Mouse (Mus musculus): ENCODE measurements at regions not wholly inside any gene's neighbourhood (a gene's known extent, or its start where the extent isn't known, plus 50 kb on each side); places are given as distances from the start of the nearest gene placed in this dataset.

DNA sequence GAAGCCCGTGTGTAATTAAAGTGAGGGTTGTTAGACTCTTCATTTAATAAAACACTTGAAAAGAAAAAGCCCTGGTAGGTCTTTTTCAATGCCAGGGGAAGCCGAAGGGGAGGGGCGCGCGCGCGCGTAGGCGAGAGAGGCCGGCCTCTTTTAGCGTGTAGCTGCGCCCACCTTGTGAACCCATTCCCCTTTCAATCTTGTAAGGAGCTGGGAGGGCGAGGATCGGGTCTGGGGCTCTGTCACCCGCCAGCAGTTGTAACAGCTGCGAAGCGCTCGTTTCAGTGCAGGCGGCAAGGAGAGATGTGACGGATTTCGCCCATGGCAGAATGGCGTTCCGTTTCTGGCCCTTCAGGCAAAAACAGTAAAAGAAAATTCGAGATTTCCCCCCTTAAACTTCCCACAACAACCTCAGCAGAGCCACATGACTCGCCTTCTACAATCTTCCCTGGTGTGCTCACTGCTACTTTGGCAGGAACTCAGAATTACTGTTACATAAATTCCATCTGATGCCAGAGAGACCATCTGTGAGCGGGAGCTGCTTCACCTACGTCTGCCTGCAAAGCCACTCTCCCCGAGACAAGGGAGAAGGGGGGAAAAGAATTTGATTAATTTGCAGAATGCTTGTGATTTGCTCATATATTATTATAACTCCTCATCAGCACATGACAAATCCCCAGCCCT, 436.4 kb downstream of the Zfp536 start:
- DNase-seq (ENCODE audit: low read depth, low spot score), result no peak

DNA sequence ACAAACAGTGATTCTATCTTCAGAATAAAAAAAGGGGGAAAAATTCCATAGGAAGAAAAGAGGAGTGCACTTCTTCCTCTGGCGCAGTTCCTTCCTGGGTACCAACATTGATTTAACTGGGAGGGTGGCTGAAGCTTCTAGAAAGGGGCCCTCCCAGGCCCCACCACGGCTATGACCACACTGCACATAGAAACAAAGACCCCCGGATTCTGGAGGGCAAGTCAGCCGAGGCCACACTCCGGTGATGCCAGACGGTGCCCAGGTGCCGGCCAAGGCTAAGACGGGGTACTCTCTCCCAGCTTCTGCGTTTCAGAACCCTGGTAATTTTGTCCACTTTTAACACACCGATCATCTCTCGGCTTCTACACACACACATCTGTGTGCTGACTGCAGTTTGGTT, 435.8 kb downstream of the Zfp536 start:
- no peak for DNase-seq (ENCODE audit: low read depth, low spot score)

DNA sequence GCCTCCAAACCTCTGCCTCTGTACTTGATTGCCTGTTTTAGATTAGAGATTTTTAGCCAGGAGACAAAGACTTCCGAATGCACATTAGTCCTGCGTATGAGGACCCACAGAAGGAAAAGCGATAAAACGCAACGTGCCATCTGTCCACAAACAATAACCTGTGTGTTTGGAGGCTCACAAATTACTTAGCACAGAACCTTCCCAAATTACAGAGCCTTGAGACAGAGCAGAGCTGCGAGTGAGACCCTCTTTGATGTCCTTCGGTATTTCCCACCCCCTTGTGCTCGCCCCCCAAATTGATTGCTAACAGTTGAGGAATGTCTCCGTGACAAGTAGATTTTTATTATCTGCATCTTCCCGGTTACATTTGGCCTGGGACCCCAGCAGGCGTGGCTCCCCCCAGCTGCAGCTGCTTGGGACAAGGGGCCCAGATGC, 435.4 kb downstream of the Zfp536 start:
- DNase-seq (ENCODE audit: low read depth, low spot score), result peak; percentile 75

DNA sequence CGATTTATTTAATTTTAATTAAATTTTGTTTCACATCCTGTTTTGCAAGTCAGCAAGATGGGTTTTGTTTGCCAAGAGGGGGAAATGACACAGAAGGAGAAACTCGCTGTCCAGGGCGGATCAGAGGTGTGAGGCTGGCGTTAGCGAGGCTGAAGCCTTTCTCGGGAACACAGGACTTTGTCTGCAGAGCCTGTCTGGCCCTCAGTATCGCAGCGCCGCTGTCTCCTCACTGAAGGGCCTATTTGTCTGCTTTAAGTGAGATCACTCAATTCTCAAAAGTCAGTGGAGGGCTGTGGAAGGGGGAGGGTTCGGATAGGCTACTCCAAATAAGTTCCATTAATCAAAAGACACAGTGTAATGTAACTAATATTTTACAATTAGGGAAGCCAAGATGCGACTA, 430.8 kb downstream of the Zfp536 start:
- DNase-seq (ENCODE audit: low read depth, low spot score), result no peak

DNA sequence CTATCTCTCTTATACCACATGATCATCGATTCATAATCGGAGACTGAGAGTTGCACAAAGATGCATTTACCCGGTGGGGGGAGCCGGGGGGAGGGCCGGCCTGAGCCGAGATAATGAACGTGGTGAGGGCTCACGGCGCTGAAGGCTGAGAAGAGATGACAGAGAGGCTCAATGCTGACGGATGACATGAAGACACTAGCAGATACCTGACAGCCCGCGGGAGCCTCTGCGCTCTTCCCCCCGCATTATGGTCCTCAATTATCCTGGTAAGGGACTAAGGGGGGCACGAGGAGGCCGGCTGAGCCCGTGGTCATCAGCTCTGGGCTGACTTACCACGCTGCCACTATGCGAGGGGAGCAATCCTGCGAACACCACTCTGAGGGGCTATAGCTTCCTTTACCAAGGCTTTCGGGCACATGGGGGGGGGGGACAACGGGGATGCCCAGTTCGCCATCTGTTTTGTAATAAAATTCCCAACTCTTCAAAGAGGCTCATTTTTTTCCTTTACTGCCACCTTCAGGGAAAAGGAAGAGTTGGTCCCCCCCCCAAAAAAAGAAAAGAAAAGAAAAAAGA, 430.3 kb downstream of the Zfp536 start:
- no peak for DNase-seq (ENCODE audit: low read depth, low spot score)

DNA sequence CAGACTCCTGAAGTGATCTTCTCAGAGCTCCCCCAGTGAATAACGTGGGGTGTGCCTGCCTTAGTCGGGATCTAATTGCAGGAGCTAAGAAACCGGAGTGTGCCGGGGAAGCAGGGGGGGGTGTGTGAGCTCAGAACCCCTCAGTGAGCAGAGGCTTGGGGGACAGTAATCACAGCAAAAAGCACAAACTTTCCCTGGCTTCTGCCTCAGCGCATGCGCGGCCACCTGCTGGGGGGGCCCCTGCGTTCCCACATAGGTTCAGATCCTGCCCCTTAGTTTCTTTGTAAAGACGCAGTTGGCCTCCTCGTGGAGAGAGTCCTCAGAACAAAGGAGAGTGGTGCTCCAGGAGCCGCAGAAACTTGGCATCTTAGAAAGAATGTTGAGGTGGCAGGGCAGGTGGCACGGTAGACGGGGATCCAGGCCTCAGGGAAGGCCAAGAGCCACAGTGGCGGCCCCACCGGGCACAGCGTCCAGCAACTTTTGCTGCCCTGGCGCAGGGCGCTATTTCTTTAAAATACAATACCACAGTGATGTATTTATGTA, 429.7 kb downstream of the Zfp536 start:
- no peak for DNase-seq (ENCODE audit: low read depth, low spot score)

DNA sequence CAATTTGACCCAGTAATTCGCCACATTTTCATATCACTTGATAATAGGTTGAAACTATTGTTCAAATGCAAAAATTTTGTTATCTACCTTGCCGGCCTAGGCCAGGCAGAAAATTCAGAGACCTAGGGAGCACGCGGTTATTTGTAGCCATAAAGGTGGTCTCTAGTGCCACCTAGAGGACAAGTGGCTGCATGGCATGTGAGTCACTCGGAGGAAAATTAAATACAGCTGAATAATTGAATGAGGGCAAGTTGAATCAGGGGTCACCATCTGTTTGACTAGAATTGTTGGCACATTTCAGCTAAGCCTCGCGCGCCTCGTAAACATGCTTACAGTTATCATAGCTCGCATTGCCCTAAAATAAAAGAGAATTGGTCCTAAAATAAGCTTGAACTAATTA, 427.4 kb downstream of the Zfp536 start:
- DNase-seq (ENCODE audit: low read depth, low spot score), result peak; percentile 92

DNA sequence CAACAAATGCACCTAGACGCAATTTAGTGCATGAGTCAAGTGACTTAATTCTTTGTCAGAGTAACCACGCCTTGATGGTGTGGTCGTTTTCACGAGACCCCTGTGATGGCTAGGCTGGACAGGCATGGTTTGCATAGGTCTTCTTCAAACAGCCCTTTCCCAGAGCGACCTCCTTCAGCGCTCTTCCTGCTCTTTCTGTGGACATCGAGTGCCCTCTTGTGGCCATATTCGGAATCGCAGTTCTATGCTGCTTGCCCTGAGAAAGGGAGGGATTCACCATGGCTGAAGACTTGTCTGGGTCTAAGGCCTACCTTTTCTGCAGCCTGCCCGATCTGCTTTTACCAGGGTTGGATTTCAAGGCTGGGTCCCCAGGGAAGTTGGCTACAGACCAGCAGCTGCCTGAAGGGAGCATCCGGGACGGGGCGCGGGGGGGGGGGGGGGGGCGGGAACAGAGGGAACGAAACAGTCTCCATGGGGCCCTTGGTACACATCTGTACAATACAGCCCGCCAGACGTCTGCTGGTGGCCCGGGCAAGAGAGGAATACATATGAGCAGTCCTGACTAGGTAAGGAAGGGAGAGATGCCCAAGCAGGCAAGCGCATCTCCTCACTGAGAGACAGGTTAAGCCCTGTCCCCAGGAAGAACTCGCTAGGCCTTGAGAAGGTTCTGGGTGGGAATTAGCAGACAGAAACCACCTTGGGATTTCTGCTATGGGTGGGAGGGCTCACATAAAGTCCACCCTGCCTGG, 415.6 kb downstream of the Zfp536 start:
- DNase-seq (ENCODE audit: low read depth, low spot score), result peak; percentile 94

DNA sequence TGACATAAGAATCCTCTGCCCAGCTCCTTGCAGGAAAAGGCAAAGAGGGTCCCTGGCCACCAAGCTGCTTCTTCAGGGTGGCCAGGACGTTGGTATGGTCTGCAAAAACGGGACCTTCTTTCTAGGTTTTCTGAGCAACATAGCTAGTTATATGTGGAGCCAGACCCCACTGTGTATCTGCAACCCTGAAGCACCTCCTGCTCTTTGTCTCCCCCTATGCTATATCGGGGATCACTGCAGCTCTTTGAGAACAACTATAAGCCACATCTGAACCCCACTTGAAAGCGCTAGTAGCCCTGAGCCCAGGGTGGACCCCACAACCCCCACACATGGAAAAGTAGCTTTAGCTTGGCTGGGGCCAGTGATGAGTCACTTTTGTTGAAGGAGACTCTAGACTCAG, 414.9 kb downstream of the Zfp536 start:
- DNase-seq (ENCODE audit: low read depth, low spot score), result no peak

DNA sequence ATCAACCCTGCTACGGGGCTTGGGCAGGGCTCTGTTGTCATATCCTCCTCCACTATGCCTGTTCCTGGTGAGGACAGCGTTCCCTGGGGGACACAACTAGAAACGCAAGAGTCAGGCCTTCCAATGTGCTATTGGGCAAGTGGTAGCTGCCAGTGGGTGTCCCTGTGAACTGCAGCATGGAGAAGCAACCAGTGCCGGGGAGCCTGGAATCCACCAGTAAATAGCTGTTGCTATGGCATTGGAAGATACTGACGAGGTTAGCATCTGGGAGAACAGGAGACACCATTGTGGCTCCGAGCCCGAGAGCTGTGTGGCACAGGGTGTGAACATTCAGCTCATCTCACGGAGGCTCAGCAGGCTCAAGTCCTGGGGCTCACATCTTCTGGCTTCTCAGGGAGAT, 414.0 kb downstream of the Zfp536 start:
- no peak for DNase-seq (ENCODE audit: low read depth, low spot score)

DNA sequence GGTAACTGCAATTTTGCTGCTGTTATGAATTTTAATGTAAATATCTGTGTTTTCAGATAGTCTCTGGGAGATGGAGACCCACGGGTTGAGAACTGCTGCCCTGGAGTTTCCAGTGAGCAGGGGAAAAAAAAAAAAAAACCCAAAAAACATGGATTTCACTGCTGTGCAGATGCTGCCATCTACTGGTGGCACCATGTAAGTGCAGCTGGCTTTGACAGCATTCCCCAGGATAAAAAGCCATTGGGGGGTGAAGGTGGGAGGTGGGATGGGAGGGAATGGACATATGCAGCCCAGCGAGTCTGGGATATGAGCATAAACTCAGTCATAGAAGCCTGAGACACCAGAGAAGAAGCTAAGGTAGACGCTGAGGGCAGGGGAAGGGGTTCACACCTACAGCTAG, 413.3 kb downstream of the Zfp536 start:
- peak; percentile 82 for DNase-seq (ENCODE audit: low read depth, low spot score)

DNA sequence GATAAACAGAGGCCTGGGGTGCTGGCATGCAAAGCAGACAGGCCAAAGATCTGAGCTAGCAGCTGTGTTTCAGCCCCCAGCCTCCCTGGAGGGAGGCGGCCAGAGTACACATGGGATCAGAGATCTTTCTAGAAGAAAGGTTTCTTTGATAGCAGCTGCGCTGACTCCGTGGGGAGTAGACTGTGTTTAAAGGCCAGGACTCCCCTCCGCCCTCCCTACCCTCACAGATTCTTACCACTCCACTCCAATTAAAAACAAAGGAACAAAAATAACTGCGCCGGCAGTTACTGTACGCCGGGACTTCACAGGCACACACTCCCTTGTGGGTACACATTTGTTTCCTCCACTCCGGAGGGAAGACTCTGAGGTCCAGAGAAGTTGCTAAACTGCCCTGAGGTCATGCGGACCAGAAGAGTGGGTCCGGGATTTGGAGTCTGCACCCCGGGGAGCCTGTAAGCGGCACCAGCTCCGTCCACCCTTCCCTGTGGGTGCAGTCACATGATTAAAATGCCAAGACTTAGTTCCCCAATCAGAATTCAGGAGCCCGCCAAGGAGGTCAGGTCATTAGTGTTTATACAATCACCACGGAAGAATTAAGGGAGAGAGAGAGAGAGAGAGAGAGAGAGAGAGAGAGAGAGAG, 411.5 kb downstream of the Zfp536 start:
- DNase-seq (ENCODE audit: low read depth, low spot score), result no peak

DNA sequence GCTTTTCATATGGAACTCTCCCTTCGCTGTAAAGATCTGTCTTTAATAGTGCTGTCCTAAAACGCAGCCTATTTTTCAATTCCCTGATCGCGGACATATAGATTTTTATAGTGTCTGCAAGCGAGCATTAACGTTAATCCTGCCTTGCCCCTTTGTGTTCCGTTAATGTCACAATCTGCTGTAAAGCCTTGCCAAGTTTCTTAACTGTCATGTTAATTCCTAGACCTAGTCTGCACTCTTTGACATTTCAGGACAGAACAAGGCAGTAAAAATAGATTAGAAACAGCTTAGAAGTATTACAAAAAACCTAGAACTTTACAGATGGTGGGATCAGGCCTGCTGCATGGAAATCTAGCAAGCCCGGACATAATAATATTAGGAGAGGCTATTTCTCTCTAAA, 410.6 kb downstream of the Zfp536 start:
- DNase-seq (ENCODE audit: low read depth, low spot score), result no peak

DNA sequence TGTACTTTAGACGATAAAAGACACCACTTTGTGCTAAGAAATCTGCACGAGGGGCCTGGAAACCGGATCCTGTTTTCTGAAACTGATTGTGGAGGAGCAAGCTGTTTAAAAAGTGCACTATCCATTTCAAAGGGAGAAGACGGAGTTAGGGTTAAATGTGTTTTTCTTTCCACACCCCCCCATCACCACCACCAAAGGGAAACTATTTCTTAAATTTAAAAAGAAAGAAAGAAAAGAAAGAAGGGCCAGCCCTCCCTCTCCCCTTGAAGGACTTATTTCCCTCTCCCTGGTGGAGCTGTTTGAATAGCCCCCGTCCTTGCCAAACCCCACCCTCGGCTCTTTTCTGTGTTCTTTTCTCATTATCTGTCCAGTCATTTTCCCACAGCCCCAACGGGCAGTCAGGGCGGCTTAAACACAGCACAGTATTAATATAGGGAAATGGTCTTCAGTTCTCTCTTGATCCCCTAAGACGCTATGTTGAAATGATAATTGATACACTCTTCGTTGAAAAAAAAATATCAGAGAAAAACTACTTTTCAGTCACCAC, 409.7 kb downstream of the Zfp536 start:
- no peak for DNase-seq (ENCODE audit: low read depth, low spot score)

DNA sequence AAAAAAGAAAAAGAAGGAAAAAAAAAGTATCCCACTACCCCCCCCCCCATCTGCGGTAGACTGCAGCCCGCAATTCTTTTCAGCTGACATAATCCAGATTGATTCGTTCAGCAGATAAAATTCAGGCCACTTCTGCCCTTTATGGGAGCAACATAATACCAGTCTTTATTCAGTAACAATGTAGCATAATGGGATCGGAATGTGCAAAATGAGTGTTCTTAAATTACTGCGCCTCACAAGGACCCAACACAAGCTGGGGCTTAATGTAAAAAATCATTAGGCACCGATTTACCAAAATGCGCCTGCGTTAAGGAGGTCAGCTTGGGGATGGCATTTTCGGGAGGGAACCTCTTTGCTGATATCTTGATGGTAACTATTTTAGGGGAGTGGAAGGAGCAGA, 409.2 kb downstream of the Zfp536 start:
- DNase-seq (ENCODE audit: low read depth, low spot score), result no peak

DNA sequence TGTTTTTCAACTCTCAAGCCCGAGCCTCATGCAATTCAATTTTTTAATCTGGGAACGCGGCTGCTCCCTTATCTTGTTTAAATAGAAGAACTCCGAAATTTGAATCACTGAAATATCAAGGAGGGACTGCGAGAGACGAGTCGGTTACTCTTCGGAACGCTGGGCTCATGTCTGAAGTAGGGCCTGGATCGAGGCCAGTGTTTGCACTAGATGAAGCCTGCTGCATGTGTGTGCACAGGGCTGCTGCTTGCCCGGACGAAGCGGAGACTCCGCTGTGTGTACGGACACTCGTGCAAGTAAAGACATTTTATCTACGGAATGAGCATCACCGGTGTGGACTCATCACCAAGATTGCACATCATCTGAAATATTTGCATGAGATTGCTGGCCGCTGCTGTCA, 407.4 kb downstream of the Zfp536 start:
- no peak for DNase-seq (ENCODE audit: low read depth, low spot score)

DNA sequence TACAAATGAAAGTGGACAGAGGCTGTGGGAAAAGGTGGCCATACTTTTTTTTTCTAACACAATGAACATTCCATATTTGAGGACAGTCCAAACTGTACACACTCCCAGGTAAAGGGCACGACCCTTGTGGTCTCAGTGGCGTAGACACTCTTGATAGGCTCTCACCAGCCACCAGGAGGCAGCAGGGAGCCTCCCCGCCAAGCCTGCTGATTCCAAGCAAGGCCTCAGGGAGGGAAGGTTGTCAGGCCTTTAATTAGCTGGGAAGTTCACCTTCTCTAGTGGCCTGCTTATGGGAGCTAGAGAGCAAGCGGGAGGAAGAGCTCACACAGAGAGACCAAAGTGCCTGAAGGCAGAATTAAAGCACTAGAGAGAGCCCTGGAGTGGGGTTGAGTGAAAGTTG, 403.7 kb downstream of the Zfp536 start:
- DNase-seq (ENCODE audit: low read depth, low spot score), result no peak

DNA sequence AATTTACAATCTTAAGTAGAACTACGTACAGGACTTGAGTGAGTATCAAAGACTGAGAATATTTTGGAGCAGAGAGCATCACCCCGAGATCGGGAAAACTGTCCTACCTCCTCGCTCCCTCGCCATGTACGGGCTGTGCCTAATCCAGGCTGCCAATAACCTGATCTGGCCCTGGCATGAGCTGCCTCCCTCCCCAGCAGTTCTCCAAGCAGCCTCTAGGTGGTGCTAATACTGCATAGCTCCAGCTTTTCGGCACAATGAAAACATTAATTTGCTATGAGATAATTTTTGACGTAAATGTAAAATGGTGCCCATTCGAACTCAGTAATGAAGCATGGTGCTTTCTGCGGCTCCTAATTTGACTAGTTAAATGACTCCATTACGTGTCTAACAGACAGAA, 399.6 kb downstream of the Zfp536 start:
- peak; percentile 84 for DNase-seq (ENCODE audit: low read depth, low spot score)

DNA sequence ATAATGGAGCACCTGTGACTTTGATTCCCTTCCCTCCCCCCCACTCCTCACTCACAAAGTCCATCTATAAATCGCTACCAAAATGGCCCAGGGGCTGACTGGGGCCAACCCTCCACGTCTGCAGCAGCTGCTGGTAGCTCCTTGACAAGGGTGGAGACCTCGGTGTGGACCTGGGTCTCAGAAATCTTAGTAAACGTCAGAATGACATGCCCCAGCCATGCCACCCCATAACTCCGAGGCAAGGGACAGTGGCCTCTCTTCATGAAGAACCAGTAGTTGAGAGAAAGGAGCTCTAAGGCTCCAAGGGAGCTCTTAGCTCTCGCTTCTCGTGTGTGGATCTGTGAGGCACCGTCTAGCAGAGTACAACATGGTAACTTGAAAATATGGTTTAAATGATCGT, 398.4 kb downstream of the Zfp536 start:
- DNase-seq (ENCODE audit: low read depth, low spot score), result no peak

DNA sequence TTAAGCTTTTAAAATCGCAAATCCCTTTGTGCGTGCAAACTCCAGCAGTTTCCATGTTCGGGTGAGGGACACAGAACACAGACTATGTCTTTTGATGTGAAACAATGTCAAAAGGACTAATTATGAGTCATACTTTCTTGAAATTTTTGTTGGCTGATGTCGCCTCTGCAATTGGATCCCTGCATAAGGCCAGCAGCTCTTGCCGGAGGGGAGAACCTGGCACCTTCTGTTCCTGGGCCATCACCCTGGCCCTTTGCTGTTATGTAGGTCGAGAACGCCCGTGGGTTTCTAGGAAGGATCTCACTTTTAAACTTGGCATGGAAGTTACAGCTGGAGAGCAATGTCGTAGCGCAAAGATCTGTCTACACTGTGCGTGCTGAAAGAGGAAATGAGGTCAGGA, 397.9 kb downstream of the Zfp536 start:
- no peak for DNase-seq (ENCODE audit: low read depth, low spot score)

DNA sequence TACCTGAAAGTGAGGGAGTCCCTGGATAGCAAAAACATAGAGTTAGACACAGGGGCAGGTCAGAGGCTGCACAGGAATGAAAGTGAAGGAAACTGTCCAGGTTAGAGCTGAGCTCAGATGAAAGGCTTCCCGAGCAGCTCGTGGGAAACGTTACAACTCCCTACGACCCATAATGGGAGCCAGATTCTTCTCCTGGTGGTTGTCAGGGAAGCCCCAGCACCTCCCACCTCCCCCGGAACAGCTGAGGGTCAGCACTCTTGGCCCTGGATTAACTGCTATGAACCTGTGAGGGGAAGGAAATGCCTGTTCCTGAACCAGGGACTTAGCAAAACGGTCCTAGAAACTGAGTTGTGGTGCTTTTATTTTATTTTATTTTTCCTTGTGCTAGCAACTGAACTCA, 397.2 kb downstream of the Zfp536 start:
- no peak for DNase-seq (ENCODE audit: low read depth, low spot score)

DNA sequence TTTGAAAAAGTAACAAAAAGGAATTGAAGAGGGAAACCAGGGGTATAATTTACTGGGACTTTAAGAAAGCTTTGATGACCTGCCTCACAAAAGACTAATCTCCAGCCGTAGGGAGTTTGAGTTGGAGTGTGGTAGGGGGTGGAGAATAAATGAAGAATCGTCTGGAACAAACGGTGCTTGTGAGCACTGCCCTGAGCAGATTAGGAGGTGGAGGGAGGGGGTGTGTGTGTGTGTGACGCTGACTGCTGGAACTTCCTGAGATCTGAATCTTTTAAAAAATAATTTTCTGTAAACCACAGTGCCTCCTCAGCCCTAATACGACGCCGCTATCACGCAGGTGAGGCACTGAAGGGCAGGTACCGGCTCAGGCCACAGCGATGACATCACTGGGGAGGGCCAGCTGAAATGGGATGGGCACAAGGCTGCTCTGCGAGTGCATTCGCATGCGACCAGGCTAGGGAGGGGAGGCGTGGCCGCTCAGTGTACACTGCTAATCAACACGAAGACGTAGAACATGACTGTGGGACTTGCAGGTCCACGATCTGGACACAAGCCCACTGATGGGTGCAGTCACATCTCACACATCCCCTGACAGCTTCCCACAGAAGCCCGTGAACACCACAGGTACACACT, 395.4 kb downstream of the Zfp536 start:
- no peak for DNase-seq (ENCODE audit: low read depth, low spot score)

Data from mesoderm, embryonic 11.5 days (tissue).